Mouse (Mus musculus): Measurements from ENCODE around the gene Fam243. TPM values are rescaled to one million over a fixed set of nuclear protein-coding genes. Genes with fewer than 3 reads are reported as not detected.

Gene Fam243
- total RNA-seq (2015) (not detected in 2 replicates), total RNA-seq (2017) (not detected in 2 replicates)

DNA sequence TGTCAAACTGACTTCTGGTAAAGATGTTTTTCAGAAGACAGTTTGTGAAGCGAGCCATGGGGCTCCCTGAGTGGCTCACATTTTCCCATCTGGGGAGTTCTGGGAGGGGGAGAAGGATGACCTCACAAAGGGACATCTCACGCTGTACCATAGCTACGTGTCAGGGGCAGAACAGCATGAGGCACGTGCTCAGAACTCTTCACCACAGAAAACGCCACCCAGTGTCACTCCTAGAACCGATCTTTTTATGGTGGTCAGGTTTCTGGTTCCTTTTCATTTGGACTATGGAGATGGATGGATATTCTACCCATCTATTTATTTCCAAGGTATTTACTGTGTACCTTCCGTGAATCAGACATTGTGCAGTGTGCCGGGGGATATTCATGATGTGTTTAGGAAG, at the start of gene Fam243:
TSS of gene Fam243 (minus strand) at position 101 of the 400 bp plus-strand sequence.
- ATAC-seq (ENCODE audit: poor library complexity, severe bottlenecking), result no peak

DNA sequence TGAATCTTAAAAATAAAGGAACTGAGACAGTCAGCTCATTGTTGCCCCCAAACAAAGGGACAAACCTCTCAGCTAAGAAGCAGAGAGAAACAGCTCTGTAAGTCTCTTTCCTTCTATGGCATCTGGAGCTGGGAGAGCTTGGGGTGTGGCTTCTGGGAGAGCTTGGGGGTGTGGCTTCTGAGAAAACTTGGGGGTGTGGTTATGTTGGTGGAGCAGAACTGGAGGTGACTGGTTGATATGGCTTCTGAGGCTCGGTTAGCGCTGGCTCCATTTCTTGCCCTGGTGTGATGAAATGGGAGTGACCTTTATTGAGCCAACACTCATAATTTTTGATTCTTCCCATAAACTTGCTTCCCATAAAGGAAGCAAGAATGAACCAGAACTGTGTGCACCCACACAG, 48.0 kb upstream of the Fam243 start:
- no peak for ATAC-seq (ENCODE audit: poor library complexity, severe bottlenecking)

DNA sequence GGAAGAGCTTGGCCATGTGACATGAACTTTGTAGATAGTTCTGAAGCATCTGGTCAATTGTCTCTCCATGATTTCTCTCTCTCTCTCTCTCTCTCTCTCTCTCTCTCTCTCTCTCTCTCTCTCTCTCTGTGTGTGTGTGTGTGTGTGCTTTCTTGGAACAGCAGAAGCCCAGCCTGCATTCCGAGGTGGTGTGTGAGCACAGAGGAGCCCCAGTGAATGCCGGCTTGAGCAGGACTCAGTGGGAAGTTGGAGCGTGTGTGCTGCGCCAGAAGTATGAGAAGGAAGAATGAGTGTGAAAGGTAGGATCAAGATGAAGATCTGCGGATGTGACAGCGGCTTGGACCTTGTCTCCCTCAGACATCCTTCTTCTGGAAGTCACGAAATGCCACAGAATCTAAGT, 44.2 kb upstream of the Fam243 start:
- ATAC-seq (ENCODE audit: poor library complexity, severe bottlenecking), result no peak

DNA sequence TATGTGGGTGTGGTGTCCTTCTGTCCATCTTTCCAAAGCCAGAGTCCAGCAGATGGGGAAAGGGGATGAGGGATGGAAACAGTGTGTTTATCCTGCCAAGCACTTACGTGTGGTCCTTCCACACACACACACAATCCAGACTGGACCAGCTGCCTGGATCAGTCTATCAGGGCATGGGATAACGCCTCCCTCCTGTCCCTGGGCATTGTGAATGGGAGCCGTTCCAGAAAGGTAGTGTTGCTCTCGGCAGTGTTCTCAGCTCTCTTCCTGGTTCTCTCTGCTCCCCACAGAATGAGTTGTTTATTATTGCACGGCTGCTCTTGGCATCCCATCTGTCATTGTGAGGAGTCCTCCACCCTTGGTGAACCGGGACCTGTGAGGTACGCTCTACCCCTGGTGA, 39.5 kb upstream of the Fam243 start:
- ATAC-seq (ENCODE audit: poor library complexity, severe bottlenecking), result no peak

DNA sequence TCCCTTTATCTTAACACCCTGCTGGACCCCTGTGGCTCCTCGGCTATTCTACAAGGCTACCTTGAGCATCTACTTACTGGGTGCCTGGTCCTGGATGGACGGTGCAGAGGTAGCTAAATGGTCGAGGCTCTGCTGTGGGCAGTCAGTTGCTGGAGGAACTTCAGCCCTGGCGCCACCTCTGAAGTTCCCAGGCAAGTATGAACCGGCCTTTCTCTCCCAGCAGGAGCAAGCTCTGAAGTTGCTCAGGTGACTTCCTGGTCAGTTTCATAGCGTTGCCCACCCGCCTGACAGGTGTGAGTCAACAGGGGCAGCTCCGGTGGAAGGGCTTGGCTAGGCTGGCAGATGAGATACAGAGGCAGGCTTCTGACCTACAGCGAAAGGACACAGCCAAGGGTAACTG, 38.0 kb upstream of the Fam243 start, which contains the start of gene Kcne1:
TSS of gene Kcne1 (minus strand) at position 240 of the 400 bp plus-strand sequence.
- no peak for ATAC-seq (ENCODE audit: poor library complexity, severe bottlenecking)

DNA sequence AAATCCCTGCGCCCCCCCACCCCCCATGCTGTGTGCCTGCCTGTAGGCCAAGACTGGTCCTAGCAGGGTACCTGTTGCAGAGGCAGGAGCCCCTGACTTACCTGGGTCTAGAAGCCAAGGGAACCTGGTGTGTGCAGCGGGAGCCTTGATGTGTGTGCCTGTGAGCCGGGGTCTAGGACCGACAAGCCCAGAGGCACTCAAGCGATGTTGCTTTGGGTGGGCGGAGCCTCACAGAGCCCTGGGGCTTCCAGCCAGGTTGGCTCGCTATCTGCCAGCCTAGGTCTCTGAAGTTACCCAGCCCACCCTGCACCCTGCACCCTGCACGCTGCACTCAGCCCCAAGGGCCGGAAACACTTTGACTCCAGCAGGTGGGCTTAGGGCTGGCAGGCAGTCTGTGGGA, 37.5 kb upstream of the Fam243 start:
- ATAC-seq (ENCODE audit: poor library complexity, severe bottlenecking), result no peak

DNA sequence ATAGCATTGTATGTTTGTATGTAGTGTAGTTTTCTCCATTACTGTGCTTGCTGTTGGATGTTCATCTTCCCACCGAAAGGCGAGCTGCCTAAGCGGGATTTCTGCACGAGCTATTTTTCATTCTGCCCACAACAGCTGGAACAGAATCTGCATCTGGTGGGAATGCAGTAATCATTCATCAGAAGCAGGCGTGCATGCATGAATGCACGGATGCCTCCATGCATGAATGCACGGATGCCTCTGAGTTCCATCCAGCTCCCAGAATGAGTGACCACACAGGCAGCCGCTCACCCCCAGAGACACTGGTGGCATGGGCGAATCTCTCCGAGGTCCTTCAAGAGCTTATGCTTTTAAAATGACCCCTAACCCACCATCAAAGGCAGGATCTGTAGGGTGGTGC, 36.3 kb upstream of the Fam243 start:
- ATAC-seq (ENCODE audit: poor library complexity, severe bottlenecking), result no peak

DNA sequence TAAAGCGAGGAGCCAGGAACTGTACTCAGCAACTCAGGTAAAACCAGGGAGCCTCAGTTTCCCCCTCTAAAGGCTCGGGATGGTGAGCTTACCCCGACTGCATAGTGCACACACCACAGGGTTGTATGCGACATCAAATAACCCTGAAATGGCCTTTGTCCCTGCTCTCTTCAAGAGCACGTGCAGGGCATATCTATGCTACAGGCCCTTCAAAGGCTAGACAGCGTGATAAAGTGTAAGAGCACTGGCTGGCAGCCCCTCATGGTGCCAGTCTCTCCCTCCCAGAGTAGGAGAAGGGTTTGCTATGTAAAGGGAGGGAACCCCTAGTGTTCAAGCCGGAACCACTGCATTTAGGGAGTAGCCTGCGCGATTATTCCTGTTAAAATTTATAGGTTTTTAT, 35.8 kb upstream of the Fam243 start:
- ATAC-seq (ENCODE audit: poor library complexity, severe bottlenecking), result no peak

DNA sequence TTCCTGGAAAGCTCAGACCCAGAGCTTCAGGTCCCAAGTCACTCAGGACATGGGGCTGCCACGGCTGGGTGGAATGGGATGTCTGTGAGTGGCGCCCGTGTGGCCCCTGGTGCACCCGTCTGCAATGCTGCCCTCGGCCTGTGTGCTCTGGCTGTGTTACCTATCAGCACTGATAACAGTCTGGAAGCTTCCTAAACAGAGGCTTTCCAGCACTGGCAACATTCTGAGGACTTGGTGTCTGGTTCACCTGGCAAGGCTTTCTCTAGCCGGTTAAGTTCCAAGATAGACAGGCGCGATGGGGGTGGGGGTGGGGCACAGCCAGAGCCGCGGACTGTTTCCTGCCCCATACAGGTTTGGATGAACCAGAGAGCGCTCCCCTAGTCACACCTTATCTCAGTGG, 34.7 kb upstream of the Fam243 start:
- no peak for ATAC-seq (ENCODE audit: poor library complexity, severe bottlenecking)

DNA sequence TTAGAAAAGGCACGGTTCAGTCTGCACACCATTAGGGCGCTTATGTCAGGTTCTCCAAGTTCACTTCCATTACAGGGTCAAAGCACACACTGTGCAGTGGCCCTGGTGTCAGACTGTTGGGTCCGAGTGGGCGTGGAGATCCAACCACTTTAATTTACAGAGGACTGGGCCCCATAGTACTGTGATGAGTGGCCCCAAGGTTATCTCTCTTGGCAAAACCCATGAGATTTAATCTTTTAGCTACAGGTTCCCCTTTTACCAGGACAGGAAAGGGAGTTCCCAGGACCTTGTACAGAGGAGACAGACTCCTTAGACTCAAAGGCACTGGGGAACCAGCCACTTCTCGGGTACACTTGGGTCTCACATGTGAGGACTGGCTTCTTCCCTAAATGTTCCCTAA, 34.1 kb upstream of the Fam243 start:
- no peak for ATAC-seq (ENCODE audit: poor library complexity, severe bottlenecking)

DNA sequence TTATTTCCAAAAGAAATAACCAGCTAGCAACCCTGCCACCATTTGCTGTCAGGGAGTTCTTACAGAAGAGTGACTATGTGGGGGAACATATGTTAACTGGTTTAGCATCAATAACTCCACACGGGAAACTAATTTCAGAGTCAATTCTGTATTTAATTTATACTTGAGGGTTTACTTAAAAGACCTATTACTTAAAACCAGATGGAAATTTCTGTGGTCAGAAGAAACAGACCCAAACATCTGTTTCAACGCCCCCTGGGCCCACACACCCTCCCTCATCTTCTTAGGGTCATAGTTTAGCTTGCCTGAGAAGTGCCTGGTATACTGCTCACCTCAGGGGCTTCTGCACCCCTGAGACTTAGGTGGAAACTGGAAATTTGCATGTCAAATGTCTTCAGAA, 32.7 kb upstream of the Fam243 start:
- no peak for ATAC-seq (ENCODE audit: poor library complexity, severe bottlenecking)

DNA sequence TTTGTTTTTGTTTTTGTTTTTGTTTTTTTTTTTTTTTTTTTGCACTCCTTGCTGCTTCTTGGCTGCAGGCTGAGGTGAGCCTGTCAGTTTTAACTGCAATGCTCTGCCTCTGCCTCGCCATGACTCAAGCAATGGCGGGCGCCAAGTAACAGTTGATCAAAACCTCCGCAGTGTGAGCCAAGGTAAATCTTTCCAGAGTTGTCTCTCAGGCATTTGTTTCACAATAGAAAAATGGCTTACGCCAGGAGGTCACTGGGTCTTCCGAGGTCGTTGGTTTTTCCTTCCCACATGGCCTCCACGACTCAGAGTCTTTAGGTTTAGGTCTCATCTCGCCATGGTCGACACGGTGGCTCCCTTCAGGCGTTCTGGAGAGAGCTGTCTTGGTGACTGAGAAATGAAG, 32.1 kb upstream of the Fam243 start:
- no peak for ATAC-seq (ENCODE audit: poor library complexity, severe bottlenecking)

DNA sequence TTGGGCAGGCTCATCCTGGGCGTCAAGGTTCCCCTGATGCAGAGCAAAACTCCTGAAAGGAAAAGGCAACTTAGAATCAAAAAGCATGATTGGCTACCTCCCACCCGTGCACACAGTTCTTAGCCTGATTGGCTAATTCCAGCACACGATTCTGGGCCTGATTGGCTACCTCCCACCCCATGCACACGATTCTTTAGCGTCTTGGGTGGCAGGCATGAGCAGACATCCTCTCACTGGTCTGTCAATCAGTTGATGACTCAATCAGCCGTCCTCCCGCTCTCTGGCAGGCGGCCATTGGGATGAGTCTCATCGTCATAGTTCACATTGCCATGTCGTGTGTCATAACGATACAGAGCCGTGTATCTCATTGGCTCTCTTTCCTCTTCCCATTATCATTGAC, 27.7 kb upstream of the Fam243 start:
- ATAC-seq (ENCODE audit: poor library complexity, severe bottlenecking), result no peak

DNA sequence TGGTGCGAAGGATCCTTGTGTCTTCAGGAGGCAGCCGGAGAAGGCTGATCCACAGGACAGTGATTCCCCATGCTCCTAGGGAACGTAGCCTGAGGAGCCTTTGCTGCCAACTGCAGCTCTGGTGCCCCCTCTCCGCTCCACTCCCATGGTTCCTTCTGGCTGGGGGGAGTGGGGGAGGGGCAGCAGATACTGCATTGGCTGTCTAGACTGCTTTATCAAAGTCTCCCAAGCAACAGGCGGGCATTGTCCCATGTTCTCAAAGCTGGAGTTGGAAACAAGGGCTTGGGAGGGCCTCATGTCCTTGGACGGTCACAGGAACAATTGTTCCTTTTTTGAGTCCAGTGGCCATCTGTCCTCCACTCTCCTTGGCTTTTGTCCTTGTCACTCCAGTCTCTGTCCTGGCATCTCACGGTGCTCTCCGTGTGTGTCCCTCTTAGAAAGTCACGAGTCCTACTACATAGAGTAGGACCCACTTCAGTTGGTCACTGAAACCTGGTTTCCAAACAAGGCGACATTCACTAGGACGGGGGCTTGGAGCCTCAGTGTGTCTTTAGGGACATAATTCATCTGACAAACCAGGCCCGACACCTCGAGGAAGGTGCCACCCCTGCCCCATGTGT, 25.2 kb upstream of the Fam243 start:
- ATAC-seq (ENCODE audit: poor library complexity, severe bottlenecking), result no peak

DNA sequence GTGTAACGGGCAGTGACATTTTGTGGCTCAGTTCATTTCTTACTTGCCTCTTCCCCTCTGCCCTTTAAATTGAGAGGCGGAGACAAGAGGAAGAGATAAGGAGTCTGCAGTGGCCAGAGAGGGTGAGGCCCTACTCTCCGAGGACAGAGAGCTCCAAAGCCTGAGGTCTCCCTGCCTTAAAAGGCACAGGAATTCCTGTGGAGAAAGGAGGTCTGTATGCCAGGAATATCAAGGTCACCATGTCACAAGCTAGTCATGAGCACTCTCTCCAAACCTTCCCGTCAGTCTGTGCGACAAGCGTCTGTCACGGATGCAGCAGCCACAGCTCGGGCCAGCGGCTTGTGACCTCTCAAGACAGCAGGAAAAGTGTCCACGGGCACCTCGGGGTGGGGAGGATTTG, 23.9 kb upstream of the Fam243 start:
- ATAC-seq (ENCODE audit: poor library complexity, severe bottlenecking), result no peak

DNA sequence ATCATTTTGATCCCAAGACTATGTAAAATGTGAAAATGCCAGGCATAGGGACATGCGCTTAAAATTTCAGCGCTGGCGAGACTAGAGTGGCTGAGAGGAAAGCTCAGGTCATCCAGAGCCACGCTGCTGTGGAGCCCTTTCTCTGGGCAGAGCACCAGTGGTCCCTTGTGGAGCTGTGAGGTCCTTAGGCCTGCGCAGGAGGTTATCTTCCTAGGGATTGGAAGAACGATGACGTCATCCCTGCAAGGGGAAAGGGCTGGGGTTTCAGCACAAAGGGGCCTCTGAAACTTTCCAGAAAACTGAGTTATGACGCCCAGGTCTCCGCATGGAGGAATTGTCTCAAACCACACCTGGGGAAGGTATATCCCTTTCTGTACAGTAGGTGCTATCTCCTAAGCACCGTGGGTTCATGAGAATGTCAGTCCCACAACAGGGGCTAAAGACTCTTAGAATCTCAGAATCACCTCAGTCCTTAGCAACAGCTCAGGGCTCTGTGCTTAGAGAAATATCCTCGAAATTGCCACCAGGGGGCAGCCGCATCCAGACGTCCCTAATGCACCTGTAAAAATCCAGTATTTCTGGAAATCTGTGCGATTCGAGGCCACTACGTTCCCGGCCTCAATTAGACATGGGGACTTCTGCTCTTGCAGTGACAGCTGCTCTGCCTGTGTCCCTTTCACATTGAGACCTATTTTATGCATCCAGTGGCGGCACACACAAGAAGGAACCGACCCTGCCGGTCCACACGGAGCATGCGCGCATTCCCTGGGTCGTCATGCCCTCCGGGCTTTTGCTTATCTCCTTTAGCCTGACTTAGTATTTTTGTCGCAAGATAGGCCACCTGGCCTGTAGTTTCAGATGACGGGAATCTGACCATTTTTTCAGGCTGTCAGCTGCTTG, 19.6 kb upstream of the Fam243 start:
- peak; percentile 66 for ATAC-seq (ENCODE audit: poor library complexity, severe bottlenecking)

DNA sequence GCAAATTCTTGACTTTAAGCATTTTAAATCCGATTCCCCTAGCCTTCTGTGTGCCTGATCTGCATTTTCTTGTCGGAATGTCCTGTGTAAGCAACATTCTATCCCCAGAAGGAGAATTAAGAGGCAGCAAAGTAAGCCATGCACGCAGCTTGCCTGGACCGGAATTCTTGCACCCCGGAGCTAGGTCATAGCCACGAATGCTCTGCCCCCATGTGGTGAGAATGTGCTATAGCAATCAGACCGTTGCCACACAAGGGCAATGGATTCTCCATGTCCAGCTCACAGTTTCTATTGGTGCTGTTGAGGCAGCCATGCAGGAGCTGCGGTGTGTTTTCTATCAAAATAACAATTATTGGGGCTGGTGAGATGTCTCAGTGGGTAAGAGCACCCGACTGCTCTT, 15.0 kb upstream of the Fam243 start:
- ATAC-seq (ENCODE audit: poor library complexity, severe bottlenecking), result peak; percentile 79

DNA sequence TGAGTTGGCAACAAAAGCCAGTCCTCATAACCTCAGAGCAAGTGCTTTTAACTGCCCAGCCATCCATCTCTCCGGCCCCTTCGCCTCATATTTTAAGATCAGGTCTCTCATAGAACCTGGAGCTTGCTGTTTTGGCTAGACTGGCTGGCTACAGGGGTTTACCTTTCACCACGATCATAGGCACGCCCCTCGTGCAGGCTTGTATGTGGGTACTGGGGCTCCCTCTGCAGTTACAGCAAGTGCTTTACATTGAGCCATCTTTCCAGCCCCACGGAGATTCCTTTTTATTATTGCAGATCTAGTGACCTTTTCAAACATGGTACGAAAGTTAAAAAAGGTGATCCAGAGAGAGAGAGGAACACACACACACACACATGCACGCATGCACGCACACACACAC, 13.4 kb upstream of the Fam243 start:
- no peak for ATAC-seq (ENCODE audit: poor library complexity, severe bottlenecking)

DNA sequence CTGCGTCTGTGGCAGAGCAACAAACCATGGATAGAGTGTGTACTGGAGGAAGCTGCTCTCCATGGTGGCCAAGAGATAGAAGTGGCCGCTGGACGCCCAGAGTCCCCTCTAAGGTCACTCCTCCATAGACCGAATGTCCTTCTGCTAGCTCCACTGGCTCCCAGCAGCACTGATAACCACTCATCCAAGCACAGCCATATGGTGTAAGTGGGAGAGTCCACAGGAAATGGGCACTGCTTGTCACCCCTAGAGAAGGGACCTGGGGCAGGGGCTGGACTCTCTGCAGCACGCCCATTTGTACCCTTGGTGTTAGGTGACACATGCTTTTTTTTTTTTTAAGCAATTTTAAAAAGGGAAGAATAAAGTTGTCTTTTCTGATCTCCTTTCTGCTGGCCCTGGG, 9.7 kb upstream of the Fam243 start:
- no peak for ATAC-seq (ENCODE audit: poor library complexity, severe bottlenecking)

DNA sequence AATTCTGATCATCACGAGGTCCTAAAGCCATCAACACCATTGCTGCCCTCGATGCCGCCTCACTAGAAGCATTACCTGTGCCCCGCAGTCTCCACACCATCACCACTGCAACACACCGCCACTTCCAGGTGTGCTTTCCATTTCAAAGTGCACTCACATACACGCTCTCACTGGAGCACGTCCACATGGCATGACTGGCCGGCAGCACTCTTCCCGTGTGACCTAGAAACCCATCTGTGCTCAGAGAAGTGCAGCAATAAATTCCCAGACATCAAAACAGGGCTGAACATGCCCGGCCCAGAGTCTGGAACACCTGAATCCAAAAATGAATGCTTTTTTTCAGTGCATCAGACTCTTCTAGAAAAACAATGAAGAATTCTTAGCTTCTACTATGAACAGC, 6.7 kb upstream of the Fam243 start:
- ATAC-seq (ENCODE audit: poor library complexity, severe bottlenecking), result no peak

DNA sequence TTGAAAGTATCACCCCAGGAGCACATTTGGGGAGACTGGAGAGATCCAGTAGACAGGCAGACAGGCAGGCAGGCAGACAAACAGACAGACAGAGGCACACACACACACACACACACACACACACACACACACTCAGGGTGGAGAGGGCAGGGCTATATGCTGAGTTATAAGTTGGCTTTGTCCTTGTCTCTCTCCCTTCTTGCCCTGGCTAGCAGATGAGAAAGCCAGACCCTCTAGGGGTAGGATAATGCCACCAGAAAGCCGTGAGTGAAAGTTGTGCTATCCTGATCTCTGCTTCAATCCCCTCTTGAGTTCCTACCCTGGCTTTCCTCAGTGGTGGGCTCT, 3.8 kb upstream of the Fam243 start:
- no peak for ATAC-seq (ENCODE audit: poor library complexity, severe bottlenecking)

DNA sequence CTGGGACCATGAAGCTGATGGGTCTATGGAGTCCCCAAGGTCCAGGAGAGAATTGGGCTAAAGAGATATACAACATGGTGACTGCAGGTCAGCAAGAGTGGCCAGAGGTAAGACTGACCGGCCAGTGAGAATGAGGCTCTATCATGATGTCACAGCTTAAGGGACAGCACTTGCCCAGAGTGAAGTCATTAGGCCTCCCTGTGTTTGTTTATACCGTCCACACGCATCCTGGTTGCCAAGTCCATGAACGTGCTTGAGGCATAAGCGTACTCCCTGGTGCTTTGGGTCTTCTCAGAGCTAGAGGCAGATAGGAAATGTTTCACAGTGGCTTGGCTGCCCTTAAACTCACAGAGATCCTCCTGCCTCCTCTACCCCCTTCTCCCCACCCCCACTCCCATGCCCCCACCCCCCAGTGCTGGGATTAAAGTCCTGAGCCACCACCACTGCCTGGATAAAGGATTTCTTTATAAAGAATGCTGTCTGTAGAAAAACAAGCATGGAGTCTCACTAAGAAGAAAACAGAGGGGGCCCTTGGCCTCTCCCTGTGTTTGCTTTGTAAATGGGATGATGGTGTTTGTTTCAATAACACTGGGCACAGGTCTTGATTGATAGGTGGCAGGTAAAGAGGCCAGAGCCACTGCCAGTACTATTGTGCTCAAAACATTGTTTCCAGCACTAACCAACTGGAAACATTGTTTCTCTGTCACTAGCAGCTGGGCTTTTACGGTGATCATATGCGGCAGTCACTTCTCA, 3.2 kb upstream of the Fam243 start:
- no peak for ATAC-seq (ENCODE audit: poor library complexity, severe bottlenecking)

All from megakaryocyte, adult 5-6 weeks (primary cell).